Mouse (Mus musculus) cerebral cortex, adult 2 months (tissue): ENCODE measurements around the gene Asb16.

Source experiments
- WGBS: fragments of 180-500 bp; shearing (Covaris S2); methylation state at CpG from one replicate; pipeline ENCODE4 v1.1.7; 2018; 5-methylcytosine and 5-hydroxymethylcytosine counted together

Gene Asb16

DNA sequence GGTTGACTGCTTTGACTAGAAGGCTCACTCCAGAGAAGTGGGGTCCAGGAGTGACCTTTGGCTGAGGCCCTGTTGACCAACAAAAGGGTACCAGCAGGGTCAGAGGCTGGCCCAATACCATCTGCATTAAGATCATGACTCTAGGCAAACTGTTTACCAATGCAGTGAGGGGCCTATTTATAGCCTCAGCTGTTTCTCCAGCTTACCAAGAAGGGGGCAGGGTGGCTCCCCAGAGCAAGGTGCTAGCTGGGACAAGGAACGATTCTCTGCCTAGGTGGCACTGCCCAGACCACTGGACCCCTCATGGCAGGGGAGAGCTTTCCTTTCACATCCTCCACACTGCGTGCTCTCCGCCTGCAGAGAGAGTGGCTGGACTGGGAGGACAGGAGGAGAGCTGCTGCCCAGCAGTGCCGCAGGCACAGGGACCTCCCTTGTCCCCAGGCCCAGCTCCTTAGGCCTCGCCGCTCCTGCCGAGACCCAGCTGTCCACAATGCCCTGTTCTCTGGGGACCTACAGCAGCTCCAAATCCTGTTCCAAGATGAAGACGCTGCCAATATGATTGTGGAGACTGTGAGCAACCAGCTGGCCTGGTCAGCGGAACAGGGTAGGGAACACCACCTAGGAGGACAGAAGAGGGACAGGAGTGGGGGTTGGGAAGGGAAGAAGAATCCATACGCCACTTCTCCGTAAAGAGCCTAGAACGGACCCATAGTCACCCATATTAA lies at the start of gene Asb16:
TSS of gene Asb16 (plus strand) at position 224 of the 725 bp plus-strand sequence.
- 86% methylated on average over 12 of the region's 12 CpGs for WGBS

DNA sequence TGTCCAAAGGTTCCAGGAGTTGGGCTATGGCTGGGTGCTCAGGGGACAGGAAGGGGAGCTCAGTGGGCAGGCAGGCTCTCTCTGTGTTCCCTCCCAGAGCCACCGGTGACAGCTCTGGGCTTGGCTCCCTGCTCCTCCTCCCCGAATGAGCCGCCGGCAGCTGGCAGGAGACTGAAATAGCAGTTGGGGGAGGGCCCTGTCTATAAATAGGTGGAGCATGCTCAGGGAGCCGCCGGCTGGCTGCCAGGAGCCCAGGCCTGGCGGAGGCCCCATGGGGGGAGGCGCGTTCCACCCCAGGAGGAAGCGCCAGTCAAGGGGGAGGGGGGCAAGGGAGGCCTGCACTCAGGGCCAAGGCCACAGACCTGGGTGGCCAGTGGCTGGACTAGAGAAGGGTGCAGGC lies 49.8 kb upstream of the Asb16 start:
- WGBS: 0% methylated on average over 10 of the region's 10 CpGs

DNA sequence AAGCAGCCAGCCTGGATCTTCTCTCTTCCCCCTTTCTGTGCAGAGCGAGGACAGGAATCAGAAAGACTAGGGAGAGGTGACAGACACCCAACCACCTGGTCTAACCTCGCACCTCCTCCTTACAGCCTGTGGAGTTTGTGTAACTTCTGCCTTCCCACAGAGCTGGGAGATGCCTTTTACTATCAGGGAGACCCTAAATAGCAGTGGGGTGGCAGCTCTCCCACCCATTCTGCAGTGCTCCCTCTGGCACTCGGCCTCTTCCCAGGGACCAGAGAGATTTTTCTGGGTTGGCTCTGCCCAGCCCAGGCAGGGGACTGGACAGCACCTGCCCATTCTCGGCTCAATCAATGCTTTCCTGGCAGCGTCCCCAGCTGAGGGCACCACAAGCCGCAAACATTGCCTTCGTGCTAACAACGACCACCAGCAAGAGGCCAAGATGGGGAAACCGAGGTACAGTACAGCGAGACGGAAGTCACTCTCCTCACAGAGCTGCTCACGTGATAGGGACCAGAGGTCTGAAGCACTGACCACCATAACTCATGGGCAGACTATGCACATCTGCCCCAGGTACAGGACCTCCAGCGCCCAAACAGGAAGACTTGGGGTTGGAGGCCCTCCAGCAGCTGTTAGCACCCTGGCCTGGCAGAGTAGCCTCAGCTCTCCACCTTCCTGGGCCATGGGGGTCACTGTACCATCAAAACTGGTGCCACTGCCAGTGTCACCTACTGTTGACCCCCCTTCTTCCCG lies 49.1 kb upstream of the Asb16 start:
- WGBS: 36% methylated on average over 14 of the region's 14 CpGs

DNA sequence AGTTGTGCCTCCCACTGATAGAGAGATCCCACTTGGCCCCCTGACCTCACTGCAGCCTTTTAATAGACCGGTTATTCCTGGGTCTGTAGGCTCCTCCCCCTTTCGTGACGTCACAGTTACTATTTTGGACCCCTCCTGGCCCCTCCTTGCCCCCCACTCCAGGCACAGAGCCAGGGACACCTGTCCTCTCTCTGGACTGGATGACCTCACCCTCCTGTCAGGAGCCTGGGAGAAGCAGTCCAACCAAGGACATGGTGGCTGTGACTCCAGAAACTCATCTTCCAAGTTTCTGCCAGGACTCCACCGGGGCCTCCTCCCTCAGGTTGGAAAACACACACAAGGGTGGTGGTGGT lies 48.6 kb upstream of the Asb16 start:
- WGBS: 48% methylated on average over 4 of the region's 4 CpGs

DNA sequence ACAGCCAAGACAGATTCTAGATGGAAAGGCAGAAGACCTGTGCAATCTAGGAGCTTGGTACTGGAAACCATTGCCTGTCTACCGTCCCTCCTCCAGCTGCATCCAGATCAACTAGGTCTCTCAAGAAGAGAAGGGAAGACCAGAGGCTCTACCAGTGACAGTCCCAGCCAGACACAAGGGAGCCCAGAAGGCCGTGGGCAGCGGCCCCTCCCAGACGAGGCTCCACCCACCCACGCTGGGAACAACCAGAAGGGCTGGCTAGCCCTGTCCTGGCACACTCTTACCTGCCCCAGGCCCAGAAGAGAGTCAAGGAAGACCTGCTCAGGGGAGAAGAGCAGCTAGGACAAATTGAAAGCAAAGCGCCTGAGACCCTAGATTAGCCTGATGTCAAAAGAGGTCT lies 48.1 kb upstream of the Asb16 start:
- WGBS: 43% methylated on average over 6 of the region's 6 CpGs

DNA sequence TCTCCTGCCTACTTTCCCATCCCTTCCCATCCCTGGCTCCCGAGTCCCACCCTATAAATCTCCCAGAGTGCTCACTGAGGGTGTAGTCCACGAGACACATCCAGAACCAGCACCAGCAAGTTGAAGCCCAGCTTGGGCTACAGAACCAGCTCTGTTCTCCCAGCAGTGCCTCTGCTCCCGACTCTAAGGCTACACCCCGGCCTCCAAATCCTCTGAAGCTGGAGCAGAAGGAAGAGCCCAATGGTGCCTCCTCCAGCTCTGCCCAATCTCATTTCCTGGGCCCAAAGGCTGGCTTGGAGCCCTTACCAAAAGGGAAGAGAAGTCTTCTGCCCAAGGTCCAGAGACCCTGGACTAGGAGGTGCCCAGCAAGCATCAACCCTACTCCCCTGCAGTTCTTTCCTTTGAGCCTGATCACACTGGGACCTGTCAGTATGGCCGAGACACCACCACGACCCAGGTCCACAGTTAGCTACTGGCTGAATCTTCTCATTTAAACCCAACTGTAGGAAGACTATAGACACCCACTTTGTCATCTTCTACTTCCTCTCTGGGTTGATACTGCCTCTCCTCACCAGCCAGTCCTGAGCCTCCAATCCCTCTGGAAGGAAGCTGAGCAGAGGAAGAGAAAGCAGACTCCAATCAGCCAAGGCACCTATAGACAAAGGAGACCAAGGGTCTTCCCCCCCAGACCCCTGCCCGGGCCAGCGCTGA lies 47.1 kb upstream of the Asb16 start:
- WGBS: 74% methylated on average over 8 of the region's 8 CpGs

DNA sequence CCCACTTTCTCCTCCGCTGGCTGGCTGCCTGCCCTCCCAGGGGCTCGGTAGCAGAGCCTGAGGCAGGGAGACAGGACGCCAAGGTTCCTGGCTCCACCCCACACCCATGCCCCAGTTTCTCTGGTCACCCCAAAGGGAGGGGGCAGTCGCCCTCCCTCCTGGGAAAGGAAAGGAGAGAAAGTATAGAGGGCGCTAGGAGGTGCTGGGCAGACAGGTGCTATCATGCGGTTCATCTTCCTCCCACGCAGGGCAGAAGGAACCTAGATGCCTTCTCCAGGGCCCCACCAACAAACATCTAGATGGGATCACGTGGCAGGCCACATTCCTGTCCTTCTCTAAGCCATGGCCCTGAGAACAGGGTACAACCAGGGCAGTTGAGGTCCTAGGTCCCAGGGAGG lies 46.6 kb upstream of the Asb16 start:
- 53% methylated on average over 8 of the region's 8 CpGs for WGBS

DNA sequence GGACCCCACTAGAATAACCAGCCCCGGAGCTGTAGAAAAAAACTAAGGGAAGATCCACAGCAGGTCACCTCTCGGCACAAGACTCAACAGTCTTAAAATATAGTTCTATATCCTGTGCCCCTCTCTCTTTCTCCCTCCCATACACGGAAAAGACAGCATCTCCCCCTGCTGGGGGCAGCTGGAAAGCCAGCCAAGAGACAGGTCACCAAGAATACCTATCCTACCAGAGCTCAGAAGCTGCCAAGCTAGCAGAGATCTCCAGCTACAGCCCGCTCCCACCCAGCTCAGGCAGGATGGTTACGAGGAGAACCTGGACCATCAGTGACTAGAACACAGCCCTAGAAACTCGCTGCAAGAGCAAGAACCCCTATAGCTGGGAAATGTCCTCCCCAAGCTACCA lies 45.4 kb upstream of the Asb16 start:
- 43% methylated on average over 6 of the region's 6 CpGs for WGBS

DNA sequence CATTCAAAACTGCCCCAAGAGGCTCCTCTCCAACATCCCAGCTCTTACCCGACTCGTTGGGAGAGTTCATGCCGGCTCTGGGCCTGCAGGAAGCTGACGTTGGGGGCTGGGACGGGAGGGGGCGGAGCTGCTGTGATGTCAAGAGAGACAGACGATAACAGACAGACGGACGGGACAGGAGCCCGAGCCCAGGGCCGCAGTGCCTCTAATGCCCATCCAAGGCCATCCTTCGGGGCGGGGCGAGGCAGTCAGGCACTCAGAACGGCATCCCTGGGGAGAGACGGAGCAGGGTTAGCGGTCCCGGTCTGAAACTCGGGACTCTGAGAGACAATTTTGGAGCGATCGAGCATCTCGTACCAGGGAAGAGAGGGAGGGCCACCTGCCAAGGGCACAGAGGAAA lies 43.9 kb upstream of the Asb16 start:
- 21% methylated on average over 22 of the region's 22 CpGs for WGBS

DNA sequence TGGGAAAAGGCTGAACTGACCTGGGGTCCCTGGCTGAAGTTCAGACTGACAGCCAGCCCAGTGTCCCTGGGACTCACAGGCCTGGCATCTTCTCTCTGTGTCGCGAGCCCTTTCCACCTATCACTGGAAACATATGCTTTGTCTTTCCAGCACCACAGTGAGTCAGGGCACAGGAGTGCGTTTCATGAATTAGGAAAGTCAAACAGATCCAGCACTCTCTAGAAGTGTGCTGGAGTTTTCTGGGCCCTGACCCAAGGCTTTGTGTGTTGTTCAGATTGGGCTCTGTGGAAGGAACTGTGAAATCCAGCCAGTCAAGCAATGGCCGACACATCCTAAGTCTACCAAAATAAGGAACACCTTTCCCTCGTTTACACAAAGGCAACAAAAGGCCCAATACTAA lies 43.3 kb upstream of the Asb16 start:
- 37% methylated on average over 5 of the region's 5 CpGs for WGBS

DNA sequence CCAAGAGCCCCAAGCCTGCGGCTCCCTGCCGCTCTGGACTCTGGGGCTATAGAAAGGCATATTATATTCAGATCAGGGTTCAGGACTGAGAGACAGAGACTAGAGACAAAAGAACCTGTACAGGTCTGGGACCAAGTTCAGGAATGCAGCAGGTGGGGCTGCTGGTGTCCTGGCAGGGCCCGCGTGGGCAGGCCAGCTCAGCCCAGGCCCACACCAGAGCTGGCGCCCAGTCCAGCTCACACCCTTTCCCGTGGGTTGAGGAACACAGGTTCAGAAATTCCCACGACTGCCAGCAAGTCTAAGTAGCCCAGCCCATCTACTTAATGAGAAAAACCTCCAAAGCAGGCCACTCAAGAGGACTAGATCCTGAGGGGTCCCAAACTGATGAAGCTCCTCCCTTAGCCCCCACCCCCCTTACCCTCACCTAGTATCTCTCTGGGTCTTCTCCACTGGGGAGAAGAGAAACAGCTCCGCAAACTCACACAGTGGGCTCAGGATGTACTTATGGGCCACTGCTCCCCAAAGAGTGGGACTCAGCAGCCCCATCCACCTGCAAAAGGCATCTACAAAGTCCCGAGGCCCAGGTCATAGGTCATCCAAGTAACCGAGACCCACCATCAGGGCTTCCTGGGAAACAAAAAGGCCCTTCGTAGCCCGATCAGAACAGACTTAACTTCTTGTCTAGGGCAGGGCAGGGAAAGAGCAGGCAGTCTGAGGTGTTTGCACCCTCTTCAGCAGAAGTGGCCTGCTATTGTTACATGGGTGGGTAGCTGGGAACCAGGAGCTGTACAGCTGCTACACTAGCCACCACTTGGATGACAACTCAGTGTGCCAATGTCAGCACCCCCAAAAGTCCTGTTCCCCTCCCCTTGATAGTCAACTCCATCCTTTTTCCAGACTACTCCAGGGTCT lies 42.2 kb upstream of the Asb16 start:
- WGBS: 51% methylated on average over 12 of the region's 12 CpGs

DNA sequence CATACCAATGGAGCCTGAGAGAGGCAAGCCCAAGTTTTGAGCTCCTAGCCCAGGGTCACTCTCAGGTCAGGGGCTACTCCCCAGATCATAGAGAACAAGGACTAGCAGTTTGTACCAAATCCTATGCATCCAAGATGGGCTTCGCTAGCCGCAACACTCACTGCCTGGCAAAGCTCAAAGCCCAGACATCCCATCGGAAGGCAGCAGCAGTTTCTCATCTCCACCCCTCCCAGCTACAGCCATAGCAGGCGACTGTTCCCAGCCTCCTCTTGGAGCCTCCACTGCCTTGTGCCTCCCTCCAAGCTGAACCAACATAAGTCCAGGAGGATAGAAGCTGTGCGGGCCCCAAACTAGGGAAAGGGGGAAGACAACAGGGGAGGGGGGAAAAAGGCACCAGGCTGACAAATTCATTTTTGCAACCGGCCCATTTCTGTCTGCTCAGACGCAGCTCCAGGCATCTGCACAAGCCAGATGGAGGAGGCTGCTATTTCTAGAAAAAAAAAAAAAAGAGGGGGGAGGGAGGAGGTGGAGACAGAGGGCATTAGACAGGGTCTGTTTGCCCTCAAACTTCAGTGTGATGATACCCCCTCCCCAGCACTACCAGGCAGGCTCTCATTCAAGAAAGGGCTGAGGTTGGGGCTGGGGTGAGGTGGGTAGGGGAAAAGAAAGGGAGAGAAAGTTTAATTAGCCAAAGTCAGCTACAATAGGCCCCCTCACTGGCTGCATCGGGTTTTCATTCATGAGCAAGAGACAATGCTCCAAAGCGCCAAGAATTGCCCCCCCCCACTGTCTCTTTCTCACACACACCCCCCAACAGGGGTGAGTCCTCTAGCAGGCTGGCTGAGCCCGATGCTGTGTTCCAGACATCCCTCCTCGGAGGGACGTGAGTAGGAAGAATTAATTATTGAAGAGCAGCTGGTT lies 41.0 kb upstream of the Asb16 start:
- 18% methylated on average over 12 of the region's 12 CpGs for WGBS

DNA sequence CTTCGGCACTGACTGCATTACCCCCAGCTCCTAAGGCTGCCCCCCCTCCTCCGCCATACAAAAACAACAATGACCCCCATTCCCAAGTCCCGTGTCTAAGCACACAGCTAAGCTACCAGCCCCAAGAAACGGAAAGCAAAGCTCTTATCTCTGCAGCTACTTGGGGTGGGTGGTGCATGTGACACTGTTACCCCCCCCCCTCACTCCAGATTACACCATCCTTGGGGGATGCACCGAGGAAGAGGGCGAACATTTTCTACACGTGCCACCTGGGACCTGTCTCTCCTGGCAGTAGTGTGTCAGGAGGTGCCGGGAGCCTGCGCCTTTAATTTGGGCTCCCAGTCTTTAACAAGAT lies 40.4 kb upstream of the Asb16 start:
- WGBS: 19% methylated on average over 9 of the region's 9 CpGs

DNA sequence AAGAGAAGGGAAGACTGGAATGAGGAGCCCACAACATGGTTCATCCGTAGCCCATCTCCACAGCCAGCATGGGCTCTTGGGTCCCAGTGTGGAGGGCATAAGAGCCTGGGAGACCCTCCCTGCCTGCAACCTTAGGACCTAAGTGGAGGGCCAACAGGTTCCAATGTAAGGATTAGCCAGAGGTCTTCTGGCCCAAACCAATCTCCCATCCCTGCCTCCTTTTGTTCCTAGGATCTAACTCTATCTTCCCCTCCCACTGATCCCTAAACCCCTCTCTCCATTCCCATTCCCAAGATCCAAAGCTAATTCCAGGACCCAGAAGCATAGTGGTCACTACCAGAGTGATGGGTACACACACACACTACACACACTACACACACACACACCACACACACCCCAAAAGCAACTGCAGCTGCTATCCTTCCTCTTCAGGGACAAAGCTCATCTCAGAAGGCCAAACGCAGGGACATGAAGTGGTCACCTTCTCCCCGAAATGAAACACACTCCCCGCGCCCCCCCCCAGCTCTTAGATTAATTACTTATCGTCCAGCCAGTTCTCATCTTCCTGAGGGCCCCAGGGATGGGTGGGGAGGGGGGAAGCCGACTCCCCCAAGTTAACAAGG lies 39.8 kb upstream of the Asb16 start:
- WGBS: 13% methylated on average over 7 of the region's 7 CpGs

DNA sequence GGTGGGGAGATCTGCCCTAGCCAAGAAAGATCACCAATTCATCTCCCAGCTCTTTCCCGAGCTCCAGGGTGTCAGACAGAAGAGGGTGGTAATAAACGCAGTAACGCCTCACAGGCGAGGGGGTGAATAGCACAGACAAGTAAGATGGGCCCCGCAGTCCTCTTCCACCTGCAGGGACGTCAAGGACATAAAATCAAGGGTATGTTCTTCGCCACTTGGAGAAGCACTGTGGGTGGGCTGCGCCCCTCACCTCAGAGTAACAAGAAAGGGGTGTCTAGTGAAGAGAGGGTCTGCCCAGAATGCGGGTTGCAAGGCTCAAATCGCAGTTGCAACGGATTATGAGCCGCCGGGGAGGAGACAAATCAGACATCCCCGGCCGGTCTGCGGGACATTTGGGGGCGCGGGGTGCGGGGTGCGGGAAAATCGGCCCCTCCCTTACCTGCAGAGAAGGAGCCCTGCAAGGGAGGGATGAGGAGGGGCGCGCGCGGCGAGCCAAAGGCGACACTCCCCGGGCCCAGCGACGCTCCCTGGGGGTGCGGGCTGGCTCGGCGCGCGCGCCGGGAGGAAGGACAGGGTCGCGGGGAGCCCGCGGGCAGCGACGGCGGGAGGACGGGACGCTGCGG lies 39.1 kb upstream of the Asb16 start:
- under 1% methylated on average over 47 of the region's 47 CpGs for WGBS

DNA sequence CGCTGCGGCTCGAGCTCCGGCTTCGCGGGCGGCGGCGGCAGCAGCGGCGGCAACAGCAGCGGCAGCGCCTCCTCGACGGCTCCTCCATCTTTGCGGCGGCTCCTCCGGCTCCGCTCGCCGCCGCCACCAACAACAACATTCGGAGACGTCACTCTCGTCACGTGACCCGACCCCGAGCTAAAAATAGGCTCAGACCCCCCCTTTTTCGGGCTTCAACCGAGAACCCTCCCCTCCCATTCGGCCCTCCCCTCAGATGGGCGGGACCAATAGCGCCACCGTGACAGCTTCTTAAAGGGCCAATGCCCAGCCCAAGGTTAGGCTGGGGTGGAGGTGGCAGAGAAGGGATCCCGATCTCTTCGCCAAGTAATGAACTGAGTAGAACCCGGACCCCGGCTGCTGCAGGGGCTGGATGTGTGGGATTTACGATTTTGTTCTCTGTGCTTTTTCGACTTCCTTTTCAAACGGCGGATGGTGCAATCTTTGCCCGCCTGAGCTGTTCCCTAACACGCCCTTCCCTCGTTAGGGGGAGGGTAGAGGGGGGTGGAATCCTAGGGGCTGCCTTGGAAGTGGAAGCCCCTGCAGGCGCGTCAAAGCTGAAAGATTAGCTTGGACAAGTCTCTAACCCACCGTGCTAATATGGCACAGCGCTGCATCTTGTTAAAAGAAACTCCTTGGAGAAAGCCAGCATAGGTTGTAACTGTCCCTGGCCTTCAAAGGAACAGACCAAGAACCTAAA lies 38.4 kb upstream of the Asb16 start, which contains the start of gene Hdac5:
TSS of gene Hdac5 (minus strand) at position 161 of the 736 bp plus-strand sequence.
- under 1% methylated on average over 49 of the region's 49 CpGs for WGBS

DNA sequence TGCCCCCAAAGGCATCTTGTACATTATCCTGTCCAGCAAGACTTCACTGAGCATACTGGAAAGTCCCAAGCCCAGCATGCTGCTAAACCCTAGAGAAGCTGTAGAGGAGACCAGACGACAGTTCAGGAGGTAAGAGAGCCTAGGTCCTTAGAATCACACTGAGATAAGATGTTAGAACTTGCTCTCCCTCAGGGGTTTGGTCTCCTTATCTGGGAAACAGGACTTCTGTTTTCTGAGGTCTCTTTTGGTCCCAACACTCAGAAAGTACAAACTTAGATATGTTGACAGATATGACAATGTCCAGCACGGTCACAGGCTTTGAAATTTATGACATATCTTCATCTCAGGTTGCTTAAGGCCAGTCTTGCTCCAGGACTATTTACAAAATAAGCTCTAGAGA lies 32.5 kb upstream of the Asb16 start:
- 86% methylated on average over 2 of the region's 2 CpGs for WGBS

DNA sequence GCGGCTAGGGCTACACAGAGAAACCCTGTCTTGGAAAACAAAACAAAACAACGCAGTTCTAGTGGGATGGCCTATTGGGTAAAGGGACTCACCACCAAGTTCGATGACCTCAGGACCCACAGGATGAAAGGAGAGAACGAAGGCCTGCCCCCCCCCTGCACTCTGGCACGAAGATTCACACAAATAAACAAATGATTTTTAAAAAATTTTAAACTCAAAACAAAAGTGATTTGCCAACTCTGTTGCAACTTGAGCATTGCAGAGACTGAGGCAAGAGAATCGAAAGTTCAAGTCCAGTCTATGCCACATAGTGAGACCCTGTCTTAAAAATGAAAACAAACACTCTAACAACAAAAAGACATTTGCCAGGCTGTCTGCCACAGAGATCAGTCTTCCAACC lies 27.9 kb upstream of the Asb16 start:
- WGBS: 88% methylated on average over 6 of the region's 6 CpGs

DNA sequence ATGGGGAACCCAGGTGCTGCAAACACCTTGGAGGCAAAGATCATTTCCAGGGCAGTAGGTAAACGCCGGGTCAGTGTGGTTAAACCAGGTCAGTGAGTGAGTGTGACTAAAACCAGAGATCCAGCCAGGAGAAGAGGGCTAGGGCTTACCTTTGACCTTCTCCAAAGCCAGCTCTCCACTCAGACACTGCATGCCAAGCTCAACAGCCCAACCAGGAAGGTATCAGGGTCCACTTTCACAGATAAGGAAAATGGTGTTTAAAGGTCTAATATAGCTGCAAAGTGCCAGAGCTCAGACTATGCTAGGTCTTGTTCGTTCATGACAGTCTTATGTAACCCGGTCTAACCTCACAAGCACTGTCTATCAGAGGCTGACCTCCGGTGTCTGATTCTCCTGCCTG lies 27.3 kb upstream of the Asb16 start:
- 91% methylated on average over 5 of the region's 5 CpGs for WGBS
